Mouse (Mus musculus) kidney, postnatal 0 days (tissue): ENCODE measurements around the gene Slc16a3. TPM values are rescaled to one million over a fixed set of nuclear protein-coding genes. Genes with fewer than 3 reads are reported as not detected.
A peak's percentile ranks its signal among the peaks of the same experiment; 100 is the strongest.

ENCODE experiments used
- ATAC-seq: fragments of 200-750 bp; cut with Nextera tagmentation; replicated peaks from 2 replicates; pipeline ENCODE4 v1.8.0; 2017; ENCODE audit warnings: low read depth, moderate number of reproducible peaks, moderate TSS enrichment, moderate library complexity; ENCODE audit not compliant: low FRiP score
- DNase-seq: peaks from one replicate; pipeline ENCODE4 v3.0.0-alpha.2; 2016; ENCODE audit warnings: low spot score
- H3K27ac ChIP-seq: fragments of 300-500 bp; sonication (generic); 2 replicates; pipeline ENCODE4 v1.5.1; 2014; ENCODE audit warnings: mild to moderate bottlenecking
- H3K27me3 ChIP-seq: fragments of 300-500 bp; sonication (generic); 2 replicates; pipeline ENCODE4 v1.6.1; 2014; ENCODE audit warnings: low read length, mixed read lengths; ENCODE audit not compliant: insufficient read depth
- H3K36me3 ChIP-seq: fragments of 300-500 bp; sonication (generic); 2 replicates; pipeline ENCODE4 v1.6.1; 2014; ENCODE audit warnings: low read length, mixed read lengths; ENCODE audit not compliant: insufficient read depth
- H3K4me1 ChIP-seq: fragments of 300-500 bp; sonication (generic); replicated peaks from 2 replicates; pipeline ENCODE4 v1.6.1; 2014; ENCODE audit warnings: antibody characterized with exemption, low read length, mixed read lengths; ENCODE audit not compliant: insufficient read depth
- H3K4me2 ChIP-seq: fragments of 300-500 bp; sonication (generic); 2 replicates; pipeline ENCODE4 v1.6.1; 2014; ENCODE audit warnings: mild to moderate bottlenecking, low read length, moderate library complexity, mixed read lengths
- H3K4me3 ChIP-seq: fragments of 300-500 bp; sonication (generic); replicated peaks from 2 replicates; pipeline ENCODE4 v1.5.1; 2014; ENCODE audit warnings: low read depth, low read length
- H3K9ac ChIP-seq: fragments of 300-500 bp; sonication (generic); 2 replicates; pipeline ENCODE4 v1.6.1; 2014; ENCODE audit warnings: low read depth, low read length
- H3K9me3 ChIP-seq: fragments of 300-500 bp; sonication (generic); replicated peaks from 2 replicates; pipeline ENCODE4 v1.6.1; 2016; ENCODE audit warnings: low read length, inconsistent platforms, mixed read lengths
- CTCF ChIP-seq: IDR thresholded peaks from 2 replicates; pipeline ENCODE4 v1.5.1; 2016; ENCODE audit warnings: antibody characterized with exemption, low read depth, mild to moderate bottlenecking, moderate library complexity
- WGBS: fragments of 180-500 bp; shearing (Covaris S2); extraction: QIAGEN DNeasy Blood & Tissue Kit; methylation state at CpG from one replicate; pipeline ENCODE4 v1.1.7; 2014; 5-methylcytosine and 5-hydroxymethylcytosine counted together
- polyA plus RNA-seq: library from polyadenylated mRNA; unstranded; fragments of >200 nt; fragmentation: Nextera tagmentation; extraction: Ambion mirVana; gene quantifications from 2 replicates; pipeline ENCODE4 v1.2.1, GENCODE M21; 2015

The Slc16a3 gene
- polyA plus RNA-seq, 1 experiment from 2014 or later, result 10.0 TPM

- Histone ChIP-seq H3K27ac (no peak overlapping the region), H3K4me1 (peaks cover 19% of the 10 kb centered on the region), H3K4me3 (no peak overlapping the region), H3K36me3 (no peaks in the 10 kb centered on the region), H3K9me3 (no peaks in the 10 kb centered on the region), H3K9ac (no peak overlapping the region), H3K4me2 (no peak overlapping the region), H3K27me3 (no peaks in the 10 kb centered on the region)
- ATAC-seq (no peak), DNase-seq (no peak)
- WGBS, result 80% methylated on average over 7 of the region's 7 CpGs
- TF ChIP-seq CTCF, result no peak
Observed at GRCm38 (mm10) chr11:120945266-120945665, 3.0 kb upstream of the Slc16a3 start.

DNA sequence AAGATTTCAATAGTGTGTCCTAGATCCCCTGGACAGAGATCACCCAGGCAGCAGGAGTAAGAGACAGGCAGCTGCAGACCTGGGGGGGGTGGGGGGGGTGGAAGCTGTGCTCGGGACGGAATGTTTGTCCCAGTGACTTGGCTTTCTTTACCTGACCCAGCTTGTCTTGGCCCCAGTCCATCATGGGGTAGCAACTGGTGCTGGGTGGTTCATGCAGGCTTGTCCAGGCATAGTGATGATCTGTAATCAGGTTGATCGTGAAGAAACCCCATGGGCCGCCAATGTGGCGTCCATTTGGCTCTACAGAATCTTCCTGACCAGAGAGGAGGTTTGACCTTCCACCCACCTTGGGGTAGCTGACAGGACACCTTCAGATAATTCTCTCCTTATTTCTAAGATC lies 2.4 kb upstream of the Slc16a3 start:
- ATAC-seq (no peak), DNase-seq (no peak)
- H3K4me3 ChIP-seq, result no peak overlapping the region
- H3K4me1 ChIP-seq, result peaks cover 23% of the 10 kb centered on the region
- no peaks in the 10 kb centered on the region for H3K9me3 ChIP-seq
- no peak overlapping the region for H3K4me2 ChIP-seq
- H3K27me3 ChIP-seq, result no peaks in the 10 kb centered on the region
- H3K9ac ChIP-seq, result no peak overlapping the region
- WGBS, result 83% methylated on average over 5 of the region's 5 CpGs
- H3K27ac ChIP-seq, result no peak overlapping the region
- H3K36me3 ChIP-seq, result no peaks in the 10 kb centered on the region
- no peak for TF ChIP-seq CTCF

- Histone ChIP-seq H3K27ac (peak overlapping the region; percentile 25; the same call in 1 of the 2 replicates), H3K9ac (peak overlapping the region; percentile 59), H3K27me3 (no peaks in the 10 kb centered on the region), H3K9me3 (no peaks in the 10 kb centered on the region), H3K36me3 (no peaks in the 10 kb centered on the region), H3K4me2 (peak overlapping the region; percentile 89), H3K4me3 (peak overlapping the region; percentile 52), H3K4me1 (peaks cover 23% of the 10 kb centered on the region)
- TF ChIP-seq CTCF, result peak; percentile 14; the same call in 1 of the 2 replicates
- WGBS, result 2% methylated on average over 60 of the region's 75 CpGs
- DNase-seq, result peak; percentile 69
- peak; percentile 37; the same call in 1 of the 2 replicates for ATAC-seq
Observed at GRCm38 (mm10) chr11:120948861-120949851, 876 bp downstream of the Slc16a3 start.

DNA sequence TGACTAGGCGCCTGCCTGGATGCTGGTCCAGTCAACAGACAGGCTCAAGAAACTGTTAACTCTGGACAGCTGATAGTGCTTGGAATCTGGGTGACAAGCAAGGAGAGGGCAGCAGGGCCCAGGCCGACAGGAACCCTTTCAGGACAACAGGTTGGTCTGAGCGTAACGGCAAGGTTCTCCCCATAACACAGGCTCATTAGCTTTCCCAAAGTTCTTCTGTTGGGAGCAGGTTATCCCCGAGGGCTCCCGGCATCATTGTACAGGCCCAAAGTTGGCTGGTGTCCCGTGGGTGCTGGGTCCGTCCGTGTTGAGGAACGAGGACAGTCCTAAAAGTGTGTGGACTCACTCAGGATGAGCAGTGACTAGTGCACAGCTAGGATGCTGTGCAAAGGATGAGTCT lies 1.6 kb downstream of the Slc16a3 start:
- DNase-seq (no peak), ATAC-seq (no peak)
- Histone ChIP-seq H3K4me3 (peak overlapping the region; percentile 52), H3K27me3 (no peaks in the 10 kb centered on the region), H3K9ac (0 out of 2 replicates have a peak overlapping the region, but pooled peaks have one; percentile 39), H3K9me3 (no peaks in the 10 kb centered on the region), H3K36me3 (no peaks in the 10 kb centered on the region), H3K27ac (no peak overlapping the region), H3K4me1 (peaks cover 23% of the 10 kb centered on the region), H3K4me2 (peak overlapping the region; percentile 89)
- WGBS, result 28% methylated on average over 10 of the region's 10 CpGs
- TF ChIP-seq CTCF, result no peak

GRCm38 (mm10) chr11:120950281-120951202 lies 2.3 kb downstream of the Slc16a3 start:
- no peaks in the 10 kb centered on the region for H3K27me3 ChIP-seq
- peak overlapping the region; percentile 89 for H3K4me2 ChIP-seq
- peak overlapping the region; percentile 39; the same call in 1 of the 2 replicates for H3K9ac ChIP-seq
- no peak overlapping the region for H3K27ac ChIP-seq
- DNase-seq, result peak; percentile 95
- no peaks in the 10 kb centered on the region for H3K9me3 ChIP-seq
- WGBS, result 3% methylated on average over 39 of the region's 39 CpGs
- peak overlapping the region; percentile 52 for H3K4me3 ChIP-seq
- ATAC-seq, result peak; percentile 73
- 0 out of 2 replicates have a peak, but pooled peaks cover under 1% of the 10 kb centered on the region for H3K36me3 ChIP-seq
- peaks cover 23% of the 10 kb centered on the region for H3K4me1 ChIP-seq
- 0 out of 2 replicates have a peak, but pooled peaks have one; percentile 1 for TF ChIP-seq CTCF

GRCm38 (mm10) chr11:120951237-120951636 lies 3.0 kb downstream of the Slc16a3 start:
- Histone ChIP-seq H3K4me1 (peaks cover 23% of the 10 kb centered on the region), H3K4me2 (peak overlapping the region; percentile 89), H3K27ac (no peak overlapping the region), H3K27me3 (no peaks in the 10 kb centered on the region), H3K9me3 (no peaks in the 10 kb centered on the region), H3K9ac (no peak overlapping the region), H3K36me3 (0 out of 2 replicates have a peak, but pooled peaks cover 8% of the 10 kb centered on the region), H3K4me3 (peak overlapping the region; percentile 52)
- ATAC-seq, result no peak
- no peak for TF ChIP-seq CTCF
- no peak for DNase-seq
- WGBS, result 24% methylated on average over 8 of the region's 8 CpGs
